Mouse (Mus musculus) heart, embryonic 16.5 days (tissue): Measurements from ENCODE around the gene Tmem184b. TPM values are rescaled to one million over a fixed set of nuclear protein-coding genes. Genes with fewer than 3 reads are reported as not detected.

Experiments
- ATAC-seq: fragments of 200-750 bp; cut with Nextera tagmentation; replicated peaks from 2 replicates; pipeline ENCODE4 v1.8.0; 2017; ENCODE audit warnings: moderate number of reproducible peaks; ENCODE audit not compliant: insufficient read depth, low FRiP score; ENCODE audit errors: extremely low read depth
- H3K27ac ChIP-seq: fragments of 300-500 bp; sonication (generic); 2 replicates; pipeline ENCODE4 v1.5.1; 2014; ENCODE audit warnings: mild to moderate bottlenecking, low read length, control low read depth, moderate library complexity
- H3K27me3 ChIP-seq: fragments of 300-500 bp; sonication (generic); 2 replicates; pipeline ENCODE4 v1.6.1; 2014; ENCODE audit warnings: low read length, mixed read lengths; ENCODE audit not compliant: control insufficient read depth, insufficient read depth
- H3K36me3 ChIP-seq: fragments of 300-500 bp; sonication (generic); 2 replicates; pipeline ENCODE4 v1.6.1; 2014; ENCODE audit not compliant: control insufficient read depth, insufficient read depth
- H3K4me1 ChIP-seq: fragments of 300-500 bp; sonication (generic); 2 replicates; pipeline ENCODE4 v1.6.1; 2014; ENCODE audit warnings: low read length, mixed read lengths; ENCODE audit not compliant: control insufficient read depth, insufficient read depth
- H3K4me2 ChIP-seq: fragments of 300-500 bp; sonication (generic); 2 replicates; pipeline ENCODE4 v1.6.1; 2014; ENCODE audit warnings: low read depth, mild to moderate bottlenecking, control low read depth, low read length
- H3K4me3 ChIP-seq: fragments of 300-500 bp; sonication (generic); 2 replicates; pipeline ENCODE4 v1.5.1; 2014; ENCODE audit warnings: mild to moderate bottlenecking, control low read depth, low read length
- H3K9ac ChIP-seq: fragments of 300-500 bp; sonication (generic); 2 replicates; pipeline ENCODE4 v1.6.1; 2014; ENCODE audit warnings: low read length, control low read depth
- H3K9me3 ChIP-seq: fragments of 300-500 bp; sonication (generic); replicated peaks from 2 replicates; pipeline ENCODE4 v1.6.1; 2016; ENCODE audit warnings: low read length; ENCODE audit not compliant: control insufficient read depth
- WGBS: fragments of 180-500 bp; shearing (Covaris S2); extraction: QIAGEN DNeasy Blood & Tissue Kit; methylation state at CpG from one replicate; pipeline ENCODE4 v1.1.7; 2014; 5-methylcytosine and 5-hydroxymethylcytosine counted together
- polyA plus RNA-seq: library from polyadenylated mRNA; unstranded; fragments of >200 nt; fragmentation: Nextera tagmentation; extraction: Ambion mirVana; gene quantifications from 2 replicates; pipeline ENCODE4 v1.2.1, GENCODE M21; 2015

Gene Tmem184b
- polyA plus RNA-seq, 1 experiment from 2014 or later, result 71.7 TPM

DNA sequence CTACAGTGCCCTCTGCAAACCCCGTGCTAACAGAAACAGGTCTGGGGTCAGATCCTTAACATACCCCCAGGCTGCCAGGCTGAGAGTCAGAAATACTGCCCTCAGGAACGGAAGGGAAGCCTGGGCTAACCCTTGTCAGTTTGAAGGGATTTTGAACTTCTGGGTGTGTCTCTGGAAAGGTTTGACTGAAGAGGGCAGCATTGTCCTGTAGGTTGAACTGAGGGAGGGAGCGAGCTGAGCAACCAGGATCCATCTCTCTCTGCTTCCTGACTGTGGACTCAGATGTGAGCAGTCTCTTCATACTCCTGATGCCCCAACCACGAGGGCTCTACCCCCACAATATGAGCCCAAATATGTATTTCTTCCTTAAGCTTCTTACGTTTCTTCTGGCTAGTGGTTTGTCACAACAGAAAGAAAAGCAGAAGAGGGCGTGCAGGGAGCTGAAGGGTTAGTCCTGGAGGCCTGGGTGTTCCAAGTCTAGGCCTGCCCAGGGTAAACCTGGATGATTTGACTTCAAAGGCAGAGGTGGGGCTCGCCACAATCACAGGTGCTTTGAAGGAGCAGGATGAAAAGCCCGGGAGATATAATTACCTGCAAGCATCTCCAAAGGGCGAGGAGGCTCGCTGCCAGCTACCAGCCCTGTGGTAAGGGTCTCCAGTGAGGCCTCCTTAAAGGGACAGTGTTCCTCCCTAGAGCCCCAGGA, 8.1 kb upstream of the Tmem184b start:
- no peaks in the 10 kb centered on the region; the same call in 1 of the 2 replicates for H3K9me3 ChIP-seq
- no peak for ATAC-seq
- peaks cover 2% of the 10 kb centered on the region; the same call in 1 of the 2 replicates for H3K36me3 ChIP-seq
- H3K27ac ChIP-seq, result no peak overlapping the region
- no peak overlapping the region for H3K4me2 ChIP-seq
- H3K4me3 ChIP-seq, result no peak overlapping the region
- WGBS, result 74% methylated on average over 10 of the region's 10 CpGs
- H3K27me3 ChIP-seq, result no peaks in the 10 kb centered on the region
- H3K4me1 ChIP-seq, result peaks cover 19% of the 10 kb centered on the region
- no peak overlapping the region for H3K9ac ChIP-seq

DNA sequence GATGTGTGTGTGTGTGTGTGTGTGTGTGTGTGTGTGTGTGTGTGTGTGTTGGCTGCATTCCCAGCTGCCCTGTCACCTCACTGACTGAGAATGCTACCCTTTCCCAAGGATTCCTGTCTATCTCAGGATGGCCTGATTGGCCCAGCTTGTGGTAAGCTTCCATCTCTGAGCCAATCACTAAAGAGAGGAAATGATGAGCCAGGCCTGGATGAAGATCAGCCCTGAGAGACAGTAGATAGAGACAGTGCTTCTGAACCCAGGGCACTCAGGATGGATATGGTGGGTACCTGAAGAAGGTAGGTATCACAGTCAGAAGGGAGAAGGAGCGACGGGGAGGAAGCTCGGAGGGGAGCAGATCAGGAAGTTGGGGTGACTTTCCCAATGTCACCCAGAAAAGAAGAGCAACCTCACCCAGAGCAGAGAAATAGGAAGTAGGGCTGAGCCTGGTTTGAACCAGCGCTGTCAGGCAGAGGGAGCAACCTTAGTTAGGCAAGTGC, 5.8 kb upstream of the Tmem184b start:
- ATAC-seq, result peak; percentile 74

GRCm38 (mm10) chr15:79406564-79406963, 3.2 kb upstream of the Tmem184b start:
- H3K27me3 ChIP-seq, result no peaks in the 10 kb centered on the region
- H3K36me3 ChIP-seq, result no peaks in the 10 kb centered on the region
- H3K9me3 ChIP-seq, result no peaks in the 10 kb centered on the region
- no peak overlapping the region for H3K4me3 ChIP-seq
- H3K9ac ChIP-seq, result no peak overlapping the region
- ATAC-seq, result no peak
- H3K4me1 ChIP-seq, result peaks cover 31% of the 10 kb centered on the region
- H3K27ac ChIP-seq, result no peak overlapping the region
- WGBS, result 55% methylated on average over 4 of the region's 4 CpGs
- H3K4me2 ChIP-seq, result no peak overlapping the region

More for the DNA sequence above, 5.8 kb upstream of the Tmem184b start:
- no peak overlapping the region for H3K27ac ChIP-seq
- H3K36me3 ChIP-seq, result no peaks in the 10 kb centered on the region
- no peak overlapping the region for H3K4me2 ChIP-seq
- no peak overlapping the region for H3K4me3 ChIP-seq
- no peak overlapping the region for H3K9ac ChIP-seq
- 71% methylated on average over 4 of the region's 4 CpGs for WGBS
- H3K9me3 ChIP-seq, result no peaks in the 10 kb centered on the region; the same call in 1 of the 2 replicates
- peaks cover 15% of the 10 kb centered on the region for H3K4me1 ChIP-seq
- no peaks in the 10 kb centered on the region for H3K27me3 ChIP-seq

DNA sequence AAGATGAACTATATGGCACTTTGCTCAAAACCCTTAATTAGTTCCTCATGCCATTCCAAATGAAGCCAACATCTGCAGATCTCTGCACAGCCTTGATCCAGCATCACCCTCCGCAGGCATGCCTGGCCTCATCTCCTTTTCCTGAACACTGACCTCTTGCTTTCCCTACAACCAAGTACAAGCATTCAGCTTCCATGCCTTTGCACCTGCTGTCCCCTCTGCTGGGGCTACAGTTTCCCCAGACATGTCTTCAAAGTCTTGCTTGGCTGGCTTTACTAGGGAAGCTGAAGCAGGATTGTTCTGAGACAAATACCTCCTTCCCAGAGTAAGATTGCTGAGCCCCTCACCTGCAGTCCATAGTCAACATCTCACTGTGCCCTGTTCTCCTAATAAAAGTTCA, 908 bp upstream of the Tmem184b start:
- Histone ChIP-seq H3K36me3 (no peaks in the 10 kb centered on the region), H3K4me3 (no peak overlapping the region), H3K4me2 (no peak overlapping the region; the same call in 1 of the 2 replicates), H3K27ac (no peak overlapping the region; the same call in 1 of the 2 replicates), H3K27me3 (no peaks in the 10 kb centered on the region), H3K9ac (no peak overlapping the region), H3K9me3 (no peaks in the 10 kb centered on the region), H3K4me1 (peaks cover 54% of the 10 kb centered on the region)
- WGBS, result 59% methylated on average over 1 of the region's 1 CpGs
- no peak for ATAC-seq

- H3K36me3 ChIP-seq, result no peaks in the 10 kb centered on the region
- peaks cover 54% of the 10 kb centered on the region for H3K4me1 ChIP-seq
- H3K9me3 ChIP-seq, result no peaks in the 10 kb centered on the region
- peak overlapping the region; percentile 83 for H3K4me2 ChIP-seq
- H3K4me3 ChIP-seq, result peak overlapping the region; percentile 100
- ATAC-seq, result no peak
- WGBS, result 18% methylated on average over 9 of the region's 9 CpGs
- peak overlapping the region; percentile 85 for H3K27ac ChIP-seq
- no peaks in the 10 kb centered on the region for H3K27me3 ChIP-seq
- peak overlapping the region; percentile 99 for H3K9ac ChIP-seq
These were observed 418 bp upstream of the Tmem184b start for GRCm38 (mm10) chr15:79403763-79404210.

- peak overlapping the region; percentile 99 for H3K9ac ChIP-seq
- ATAC-seq, result no peak
- H3K36me3 ChIP-seq, result peaks cover 3% of the 10 kb centered on the region
- 8% methylated on average over 5 of the region's 5 CpGs for WGBS
- H3K27me3 ChIP-seq, result no peaks in the 10 kb centered on the region
- H3K4me2 ChIP-seq, result peak overlapping the region; percentile 97
- peak overlapping the region; percentile 100 for H3K4me3 ChIP-seq
- H3K4me1 ChIP-seq, result peaks cover 58% of the 10 kb centered on the region
- peak overlapping the region; percentile 85 for H3K27ac ChIP-seq
- no peaks in the 10 kb centered on the region for H3K9me3 ChIP-seq
These were observed 1.2 kb downstream of the Tmem184b start for GRCm38 (mm10) chr15:79402176-79402575.

- H3K4me2 ChIP-seq, result peak overlapping the region; percentile 97
- H3K9ac ChIP-seq, result peak overlapping the region; percentile 78
- peak overlapping the region; percentile 92 for H3K27ac ChIP-seq
- H3K4me1 ChIP-seq, result peaks cover 55% of the 10 kb centered on the region
- no peak for ATAC-seq
- peaks cover 4% of the 10 kb centered on the region for H3K36me3 ChIP-seq
- peak overlapping the region; percentile 24 for H3K4me3 ChIP-seq
- no peaks in the 10 kb centered on the region for H3K9me3 ChIP-seq
- 31% methylated on average over 7 of the region's 7 CpGs for WGBS
- no peaks in the 10 kb centered on the region for H3K27me3 ChIP-seq
These were observed 2.4 kb downstream of the Tmem184b start for GRCm38 (mm10) chr15:79400975-79401365.

- WGBS, result 41% methylated on average over 6 of the region's 6 CpGs
- no peaks in the 10 kb centered on the region for H3K27me3 ChIP-seq
- H3K36me3 ChIP-seq, result peaks cover 4% of the 10 kb centered on the region
- ATAC-seq, result no peak
- peak overlapping the region; percentile 97 for H3K4me2 ChIP-seq
- peaks cover 61% of the 10 kb centered on the region for H3K4me1 ChIP-seq
- H3K27ac ChIP-seq, result peak overlapping the region; percentile 92
- H3K9ac ChIP-seq, result peak overlapping the region; percentile 78
- H3K9me3 ChIP-seq, result no peaks in the 10 kb centered on the region
- H3K4me3 ChIP-seq, result peak overlapping the region; percentile 24
These were observed 3.0 kb downstream of the Tmem184b start for GRCm38 (mm10) chr15:79400134-79400974.
